Mouse (Mus musculus) Muller cell, postnatal 12 days (primary cell): ENCODE measurements at regions not wholly inside any gene's neighbourhood (a gene's known extent, or its start where the extent isn't known, plus 50 kb on each side); places are given as distances from the start of the nearest gene placed in this dataset.
"Not testable (repeated sequence)": the region's sequence is repeated elsewhere in the genome, so short reads cannot be mapped to it uniquely, and the experiment has no call there.

Experiments used
- DNase-seq: peaks from one replicate; pipeline ENCODE4 v3.0.0-alpha.2; 2015; ENCODE audit errors: inconsistent ontology term

GRCm38 (mm10) chr2:44513080-44513724, 414.3 kb downstream of the Gtdc1 start:
- no peak for DNase-seq

DNA sequence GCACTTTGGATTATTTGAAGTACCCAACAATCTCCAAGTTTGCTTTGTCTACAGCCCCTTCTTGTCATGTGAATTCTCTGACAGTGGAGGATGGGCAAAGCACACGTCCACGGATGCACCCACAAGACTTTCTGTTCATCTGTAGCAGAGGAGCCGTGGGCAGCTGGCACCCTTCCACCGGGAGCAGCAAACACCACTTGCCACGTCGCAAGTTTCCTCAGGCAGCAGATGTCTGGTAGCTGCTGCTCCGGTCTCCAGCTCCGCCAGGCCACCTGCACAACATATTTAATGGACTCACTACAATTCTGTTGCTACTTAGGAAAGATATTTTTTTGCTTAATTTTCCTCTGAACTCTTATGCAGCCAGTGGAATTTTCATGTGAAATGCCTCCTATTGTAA, 415.1 kb downstream of the Gtdc1 start:
- DNase-seq = peak; percentile 24

DNA sequence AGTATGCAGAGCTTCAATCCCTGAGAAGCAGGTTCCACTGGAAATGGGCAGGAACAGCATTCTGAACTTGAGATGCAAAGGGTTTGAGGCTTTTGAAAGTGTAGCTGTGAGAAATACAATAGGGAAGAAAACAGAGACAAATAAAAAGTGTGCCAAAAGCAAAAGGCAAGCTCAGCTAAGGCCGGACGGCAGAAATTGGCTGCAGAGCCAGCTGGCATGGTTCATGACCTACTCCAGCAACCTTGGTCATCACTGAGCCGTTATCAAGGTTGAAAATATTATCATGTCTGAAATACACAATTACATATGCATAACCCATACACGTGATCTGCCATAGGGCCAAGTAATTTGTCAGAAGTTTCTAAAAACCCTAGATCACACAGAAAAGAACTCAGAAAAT, 418.4 kb downstream of the Gtdc1 start:
- DNase-seq = no peak

GRCm38 (mm10) chr2:44504273-44504672, 423.2 kb downstream of the Gtdc1 start:
- DNase-seq = no peak

DNA sequence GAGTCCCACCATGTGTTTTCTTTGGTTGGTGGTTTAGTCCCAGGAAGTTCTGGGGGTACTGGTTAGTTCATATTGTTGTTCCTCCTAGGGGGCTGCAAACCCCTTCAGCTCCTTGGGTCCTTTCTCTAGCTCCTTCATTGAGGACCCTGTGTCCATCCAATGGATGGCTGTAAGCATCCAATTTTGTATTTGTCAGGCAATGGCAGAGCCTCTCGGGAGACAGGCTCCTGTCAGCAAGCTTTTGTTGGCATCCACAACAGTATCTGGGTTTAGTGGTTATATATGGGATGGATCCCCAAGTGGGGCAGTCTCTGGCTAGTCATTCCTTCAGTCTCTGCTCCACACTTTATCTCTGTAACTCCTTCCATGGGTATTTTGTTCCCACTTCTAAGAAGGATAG, 436.7 kb downstream of the Gtdc1 start:
- not testable (repeated sequence) for DNase-seq

GRCm38 (mm10) chr2:44490230-44490629, 437.2 kb downstream of the Gtdc1 start:
- DNase-seq = no peak

DNA sequence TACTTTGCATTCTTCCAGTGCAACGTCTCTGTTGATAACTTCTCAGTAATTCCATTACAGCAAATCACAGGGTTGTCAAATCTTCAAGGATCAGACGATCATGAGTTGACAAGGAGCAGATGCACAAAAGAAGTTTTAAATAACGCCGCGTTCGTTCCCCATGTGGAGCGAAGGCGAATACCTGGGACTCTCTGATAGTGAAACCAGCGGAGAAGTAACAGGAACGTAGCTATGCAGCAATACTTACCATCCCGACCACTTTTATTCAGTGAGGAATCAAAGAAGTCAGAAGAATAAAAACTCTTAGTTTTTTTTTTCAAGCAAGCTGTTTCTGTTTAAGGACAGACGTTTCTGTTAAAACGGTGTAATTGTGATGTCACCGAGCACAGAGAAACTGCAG, 441.6 kb downstream of the Gtdc1 start:
- DNase-seq = no peak

DNA sequence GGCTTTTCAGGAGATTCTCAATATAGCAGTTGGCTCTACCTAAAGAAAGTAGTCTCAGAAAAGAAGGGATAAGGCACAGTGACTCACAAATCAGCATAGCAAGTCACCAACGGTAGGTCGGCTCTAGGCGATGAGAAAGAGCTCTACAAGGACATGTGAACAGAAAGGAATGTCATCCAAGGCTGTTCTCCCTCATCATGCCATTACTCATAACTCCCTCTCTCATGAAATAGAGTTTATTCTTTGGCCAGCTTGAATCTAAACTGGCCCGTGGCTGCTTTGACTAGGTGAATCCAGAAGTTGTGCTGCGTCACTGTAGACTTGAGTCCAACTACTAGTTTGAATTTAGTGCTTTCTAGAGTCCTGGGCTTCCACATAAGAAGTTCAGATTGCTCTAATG, 447.7 kb downstream of the Gtdc1 start:
- no peak for DNase-seq

DNA sequence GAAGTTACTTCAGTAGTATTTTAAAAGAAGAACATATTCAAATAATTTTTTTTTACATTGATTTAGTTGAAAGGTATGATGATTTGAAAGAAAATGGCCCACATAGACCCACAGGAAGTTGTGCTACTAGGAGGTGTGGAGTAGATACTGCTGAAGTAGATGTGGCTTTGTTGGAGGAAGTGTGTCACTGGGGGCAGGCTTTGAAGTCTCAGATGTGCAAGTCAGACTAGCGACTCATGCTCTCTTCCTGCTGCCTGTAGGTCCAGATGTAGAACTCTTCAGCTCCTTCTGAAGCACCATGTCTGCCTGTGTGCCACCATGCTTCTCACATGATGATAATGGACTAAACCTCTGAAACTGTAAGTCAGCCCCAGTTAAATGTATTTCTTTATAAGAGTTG, 452.0 kb downstream of the Gtdc1 start:
- DNase-seq = no peak

GRCm38 (mm10) chr2:44474653-44475052, 452.8 kb downstream of the Gtdc1 start:
- DNase-seq = no peak

GRCm38 (mm10) chr2:44471381-44471780, 456.1 kb downstream of the Gtdc1 start:
- no peak for DNase-seq

GRCm38 (mm10) chr2:44470953-44471352, 456.5 kb downstream of the Gtdc1 start:
- DNase-seq = no peak

GRCm38 (mm10) chr2:44464631-44465030, 462.8 kb downstream of the Gtdc1 start:
- DNase-seq = no peak

GRCm38 (mm10) chr2:44462619-44463329, 464.7 kb downstream of the Gtdc1 start:
- DNase-seq = no peak

DNA sequence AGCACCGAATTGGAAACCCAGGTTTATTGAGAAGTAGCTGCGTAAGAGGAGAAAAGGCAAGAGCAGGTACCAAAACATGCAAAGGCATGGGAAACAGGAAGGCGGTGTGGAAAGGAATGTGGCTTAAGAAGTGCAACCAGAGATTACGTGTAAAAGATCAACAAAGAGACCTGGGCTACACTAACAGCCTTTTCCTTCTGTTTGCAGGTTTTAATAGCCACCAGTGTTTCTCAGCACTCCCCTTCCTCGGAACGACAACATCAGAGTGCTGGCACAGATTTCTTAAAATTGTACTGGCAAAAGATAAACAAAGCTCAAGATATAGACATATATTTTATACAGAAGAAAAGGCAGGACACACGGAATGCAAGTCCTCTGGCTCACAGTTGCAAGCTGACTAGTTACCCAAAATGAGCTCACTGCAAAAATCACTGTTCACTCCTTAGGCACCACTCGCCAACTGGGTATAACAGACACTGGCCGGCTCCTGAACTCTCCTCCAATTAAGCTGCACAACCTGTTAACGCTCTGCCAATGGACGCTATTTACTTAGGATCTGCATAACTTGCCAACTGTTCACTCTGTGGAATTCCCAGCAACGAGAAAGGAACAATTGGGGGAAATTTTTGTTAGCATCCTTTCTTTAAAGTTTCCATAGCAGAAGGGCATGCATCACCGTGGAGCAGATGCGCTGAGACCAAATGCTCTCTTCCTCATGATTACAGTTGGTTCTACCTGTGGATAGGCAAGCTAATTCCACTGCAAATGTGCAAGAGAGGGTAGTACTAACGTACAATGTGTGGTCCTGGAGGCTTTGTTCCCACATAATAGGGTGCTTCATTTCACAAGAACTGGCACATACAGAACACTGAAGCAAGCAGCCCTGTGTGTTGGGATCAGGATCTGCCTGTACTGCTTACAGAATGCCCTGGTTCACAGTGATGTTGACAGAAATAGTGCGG, 465.9 kb downstream of the Gtdc1 start:
- DNase-seq = peak; percentile 54

GRCm38 (mm10) chr2:44449471-44449870, 478.0 kb downstream of the Gtdc1 start:
- no peak for DNase-seq
